Mouse (Mus musculus) thymus, adult 2 months (tissue): ENCODE results near the gene Tmprss9.

Experiments
- CTCF ChIP-seq: fragments of 200-500 bp; IDR thresholded peaks from 2 replicates; pipeline ENCODE4 v1.5.1; 2012; ENCODE audit warnings: mild to moderate bottlenecking, control low read depth, low read length, moderate library complexity, borderline replicate concordance; ENCODE audit not compliant: control insufficient read depth, poor library complexity, insufficient read depth; ENCODE audit errors: extremely low read depth
- POLR2A ChIP-seq: fragments of 200-500 bp; IDR thresholded peaks from 2 replicates; pipeline ENCODE4 v1.6.1; 2012; ENCODE audit warnings: mild to moderate bottlenecking, low read length, control low read depth, moderate library complexity; ENCODE audit not compliant: control insufficient read depth, poor library complexity, insufficient read depth; ENCODE audit errors: extremely low read depth

- TF ChIP-seq POLR2A (no peak), CTCF (no peak)
Measured at GRCm38 (mm10) chr10:80935698-80936097, 64.0 kb downstream of the Tmprss9 start.
